Mouse (Mus musculus) forebrain, embryonic 12.5 days (tissue): ENCODE measurements around the gene Pycr2. TPM values are rescaled to one million over a fixed set of nuclear protein-coding genes. Genes with fewer than 3 reads are reported as not detected.

ENCODE experiments used
- ATAC-seq: fragments of 200-750 bp; cut with Nextera tagmentation; 2 replicates; pipeline ENCODE4 v1.8.0; 2017; ENCODE audit warnings: moderate TSS enrichment; ENCODE audit not compliant: low FRiP score
- H3K27ac ChIP-seq: fragments of 300-500 bp; sonication (generic); 2 replicates; pipeline ENCODE4 v1.5.1; 2016; ENCODE audit warnings: mild to moderate bottlenecking
- H3K27me3 ChIP-seq: fragments of 300-500 bp; sonication (generic); 2 replicates; pipeline ENCODE4 v1.6.1; 2016; ENCODE audit warnings: mild to moderate bottlenecking
- H3K36me3 ChIP-seq: fragments of 300-500 bp; sonication (generic); replicated peaks from 2 replicates; pipeline ENCODE4 v1.6.1; 2016; ENCODE audit warnings: mild to moderate bottlenecking
- H3K4me1 ChIP-seq: fragments of 300-500 bp; sonication (generic); 2 replicates; pipeline ENCODE4 v1.6.1; 2016
- H3K4me2 ChIP-seq: fragments of 300-500 bp; sonication (generic); 2 replicates; pipeline ENCODE4 v1.6.1; 2016; ENCODE audit warnings: mild to moderate bottlenecking, moderate library complexity
- H3K4me3 ChIP-seq: fragments of 300-500 bp; sonication (generic); replicated peaks from 2 replicates; pipeline ENCODE4 v1.5.1; 2016; ENCODE audit warnings: mild to moderate bottlenecking
- H3K9ac ChIP-seq: fragments of 300-500 bp; sonication (generic); 2 replicates; pipeline ENCODE4 v1.6.1; 2016; ENCODE audit warnings: mild to moderate bottlenecking
- H3K9me3 ChIP-seq: fragments of 300-500 bp; sonication (generic); 2 replicates; pipeline ENCODE4 v1.6.1; 2016
- WGBS: fragments of 180-500 bp; shearing (Covaris S2); methylation state at CpG from one replicate; pipeline ENCODE4 v1.1.7; 2016; 5-methylcytosine and 5-hydroxymethylcytosine counted together
- polyA plus RNA-seq: library from polyadenylated mRNA; unstranded; fragments of >200 nt; fragmentation: Nextera tagmentation; extraction: Ambion mirVana; gene quantifications from 2 replicates; pipeline ENCODE4 v1.2.1, GENCODE M21; 2016

Gene Pycr2
- polyA plus RNA-seq, 1 experiment from 2014 or later = 98.3 TPM

DNA sequence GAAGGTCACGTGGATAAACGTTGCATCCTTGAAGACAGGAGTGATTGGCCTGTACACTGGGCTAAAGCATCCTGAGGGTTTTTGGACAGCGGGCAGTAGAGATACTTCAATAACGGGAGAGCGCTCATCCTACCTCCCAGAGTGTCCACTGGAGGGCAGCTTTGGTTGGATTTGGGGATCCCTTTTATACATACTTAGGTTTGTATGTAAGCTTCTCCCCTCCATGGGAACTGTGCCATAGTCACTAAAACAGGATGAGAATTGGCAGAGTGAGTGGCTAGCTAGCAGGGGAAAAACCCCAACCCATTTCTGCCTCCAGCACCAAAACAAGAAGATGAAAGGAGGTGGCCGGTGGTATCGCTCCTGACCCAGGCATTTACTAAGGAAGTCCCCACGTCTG lies 7.0 kb downstream of the Pycr2 start:
- Histone ChIP-seq H3K4me3 (no peak overlapping the region), H3K27me3 (0 out of 2 replicates have a peak, but pooled peaks cover 2% of the 10 kb centered on the region), H3K27ac (no peak overlapping the region), H3K4me2 (no peak overlapping the region; the same call in 1 of the 2 replicates), H3K4me1 (peaks cover 4% of the 10 kb centered on the region), H3K36me3 (peaks cover 29% of the 10 kb centered on the region), H3K9me3 (no peaks in the 10 kb centered on the region), H3K9ac (no peak overlapping the region)
- WGBS = 52% methylated on average over 8 of the region's 8 CpGs
- ATAC-seq = no peak

DNA sequence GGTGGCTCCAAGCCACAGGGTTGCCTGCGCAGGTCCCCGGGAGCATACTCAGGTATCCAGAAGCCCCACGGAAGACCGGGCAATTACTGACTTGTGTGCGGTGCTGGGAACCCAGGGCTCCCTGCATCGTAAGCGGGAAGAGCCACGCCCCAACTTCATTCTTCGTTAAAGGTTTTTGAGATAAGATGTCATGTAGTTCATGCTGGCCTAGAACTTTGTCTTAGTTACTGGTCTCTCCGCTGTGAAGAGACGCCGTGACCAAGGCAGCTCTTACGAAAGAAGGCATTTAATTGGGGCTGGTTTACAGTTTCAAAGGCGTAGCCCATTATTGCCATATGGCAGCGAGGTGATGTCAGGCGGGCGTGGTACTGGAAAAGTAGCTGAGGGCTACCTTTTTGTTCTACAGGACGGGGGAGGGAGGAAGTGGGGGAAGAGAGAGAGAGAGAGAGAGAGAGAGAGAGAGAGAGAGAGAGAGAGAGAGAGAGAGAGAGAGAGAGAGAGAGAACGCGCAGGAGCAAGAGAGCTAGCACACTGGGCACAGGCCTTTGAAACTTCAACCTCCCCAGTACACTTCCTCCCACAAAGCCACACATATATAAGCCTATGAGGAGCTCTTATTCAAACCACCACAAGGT lies 7.7 kb downstream of the Pycr2 start:
- Histone ChIP-seq H3K4me3 (no peak overlapping the region), H3K9ac (no peak overlapping the region), H3K4me2 (no peak overlapping the region; the same call in none of the 2 replicates), H3K27ac (no peak overlapping the region), H3K27me3 (0 out of 2 replicates have a peak, but pooled peaks cover 2% of the 10 kb centered on the region), H3K4me1 (no peaks in the 10 kb centered on the region), H3K36me3 (peaks cover 23% of the 10 kb centered on the region), H3K9me3 (no peaks in the 10 kb centered on the region)
- 62% methylated on average over 20 of the region's 20 CpGs for WGBS
- ATAC-seq = no peak

DNA sequence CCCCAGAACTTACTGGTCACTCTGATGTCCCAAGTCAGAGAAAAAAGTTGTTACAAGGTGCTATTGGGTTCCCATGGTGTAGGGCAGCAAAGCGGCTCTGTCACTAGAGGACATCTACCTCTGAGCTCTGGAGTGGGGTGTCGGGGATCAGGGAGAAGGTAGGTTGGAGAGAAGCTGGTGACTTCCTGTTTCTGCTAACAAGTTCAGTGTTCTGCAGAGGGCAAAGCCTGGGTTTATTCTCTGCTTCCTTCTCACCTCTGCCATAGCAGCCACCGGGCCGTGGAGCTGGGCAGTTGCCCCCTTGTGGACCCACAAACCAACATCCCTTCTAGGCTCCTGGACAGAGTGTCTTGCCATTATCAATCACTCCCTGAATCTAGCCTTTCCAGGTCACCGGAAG lies 8.7 kb downstream of the Pycr2 start:
- H3K4me2 ChIP-seq = no peak overlapping the region
- H3K27me3 ChIP-seq = 0 out of 2 replicates have a peak, but pooled peaks cover 2% of the 10 kb centered on the region
- H3K27ac ChIP-seq = no peak overlapping the region
- no peak for ATAC-seq
- no peaks in the 10 kb centered on the region for H3K9me3 ChIP-seq
- H3K36me3 ChIP-seq = peaks cover 14% of the 10 kb centered on the region
- no peak overlapping the region for H3K9ac ChIP-seq
- no peaks in the 10 kb centered on the region for H3K4me1 ChIP-seq
- WGBS = 86% methylated on average over 5 of the region's 5 CpGs
- H3K4me3 ChIP-seq = no peak overlapping the region

DNA sequence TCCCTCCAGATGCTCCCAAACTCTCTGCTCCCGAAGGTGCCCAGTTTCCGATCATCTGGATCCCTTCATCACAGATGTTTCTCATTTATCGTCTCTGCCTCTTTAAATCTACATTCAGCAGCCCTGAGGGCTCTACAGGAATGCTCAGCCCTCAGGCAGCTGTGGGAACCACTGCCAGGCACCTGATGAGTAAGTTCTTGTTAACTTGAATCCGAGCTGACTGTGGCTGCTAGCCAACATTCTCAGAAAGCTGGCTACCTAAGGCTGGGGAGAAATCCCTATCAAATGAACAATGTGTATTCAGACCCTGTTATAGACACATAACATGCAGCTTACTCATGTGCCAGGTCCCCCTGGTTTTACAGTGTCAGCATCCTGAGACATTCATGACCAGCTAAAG lies 9.7 kb downstream of the Pycr2 start:
- H3K4me2 ChIP-seq = no peak overlapping the region
- 66% methylated on average over 4 of the region's 4 CpGs for WGBS
- H3K36me3 ChIP-seq = 0 out of 2 replicates have a peak, but pooled peaks cover 4% of the 10 kb centered on the region
- ATAC-seq = no peak
- no peak overlapping the region for H3K9ac ChIP-seq
- 0 out of 2 replicates have a peak, but pooled peaks cover 2% of the 10 kb centered on the region for H3K27me3 ChIP-seq
- no peaks in the 10 kb centered on the region for H3K9me3 ChIP-seq
- 0 out of 2 replicates have a peak, but pooled peaks cover under 1% of the 10 kb centered on the region for H3K4me1 ChIP-seq
- no peak overlapping the region for H3K4me3 ChIP-seq
- no peak overlapping the region for H3K27ac ChIP-seq

DNA sequence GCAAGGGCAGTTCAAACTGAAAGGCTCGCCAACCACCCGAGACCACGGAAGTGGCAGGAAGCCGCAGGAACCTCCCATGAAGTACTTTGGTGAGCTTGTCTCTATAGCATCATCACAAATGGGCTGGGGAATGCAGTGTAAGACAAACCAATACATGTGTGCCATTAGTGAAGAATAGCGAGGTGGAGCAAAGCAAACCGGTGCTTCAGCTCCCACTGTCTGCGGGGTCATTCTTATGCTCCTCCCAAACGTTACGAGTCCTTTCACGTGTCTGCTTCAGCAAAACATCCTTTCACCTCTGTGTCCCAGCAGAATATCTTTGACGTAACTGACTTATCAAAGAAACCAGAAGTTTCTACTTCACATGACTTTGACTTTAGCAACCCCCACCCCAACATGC lies 12.3 kb downstream of the Pycr2 start:
- 92% methylated on average over 11 of the region's 11 CpGs for WGBS

DNA sequence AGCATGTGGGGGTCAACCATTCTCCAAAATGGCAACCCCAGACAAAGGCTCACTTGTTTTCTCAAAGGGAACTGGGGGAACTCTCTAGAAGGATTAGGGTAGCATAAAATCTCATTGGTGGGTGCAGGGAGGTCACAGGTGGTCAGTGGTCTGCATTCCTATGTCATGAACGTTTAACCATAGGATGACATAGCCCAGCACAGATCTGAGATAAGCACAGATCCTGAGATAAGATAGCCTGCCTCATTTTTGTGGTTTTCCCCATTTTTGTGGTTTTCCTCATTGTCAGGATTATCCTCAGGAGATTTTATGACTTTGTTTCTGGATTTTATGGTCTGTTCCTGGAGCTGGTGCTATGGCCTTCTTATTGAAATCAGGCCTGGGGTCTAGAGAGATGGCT lies 13.0 kb downstream of the Pycr2 start:
- Histone ChIP-seq H3K9ac (no peak overlapping the region), H3K9me3 (no peaks in the 10 kb centered on the region), H3K4me2 (no peak overlapping the region), H3K27ac (no peak overlapping the region), H3K4me1 (0 out of 2 replicates have a peak, but pooled peaks cover 4% of the 10 kb centered on the region), H3K4me3 (no peak overlapping the region), H3K27me3 (no peaks in the 10 kb centered on the region), H3K36me3 (no peaks in the 10 kb centered on the region)
- no peak for ATAC-seq
- WGBS = 75% methylated on average over 1 of the region's 1 CpGs

More for the DNA sequence above, 12.3 kb downstream of the Pycr2 start:
- Histone ChIP-seq H3K4me1 (0 out of 2 replicates have a peak, but pooled peaks cover 4% of the 10 kb centered on the region), H3K36me3 (no peaks in the 10 kb centered on the region), H3K9ac (no peak overlapping the region), H3K9me3 (no peaks in the 10 kb centered on the region), H3K4me3 (no peak overlapping the region), H3K4me2 (no peak overlapping the region), H3K27me3 (no peaks in the 10 kb centered on the region), H3K27ac (no peak overlapping the region)
- no peak for ATAC-seq

DNA sequence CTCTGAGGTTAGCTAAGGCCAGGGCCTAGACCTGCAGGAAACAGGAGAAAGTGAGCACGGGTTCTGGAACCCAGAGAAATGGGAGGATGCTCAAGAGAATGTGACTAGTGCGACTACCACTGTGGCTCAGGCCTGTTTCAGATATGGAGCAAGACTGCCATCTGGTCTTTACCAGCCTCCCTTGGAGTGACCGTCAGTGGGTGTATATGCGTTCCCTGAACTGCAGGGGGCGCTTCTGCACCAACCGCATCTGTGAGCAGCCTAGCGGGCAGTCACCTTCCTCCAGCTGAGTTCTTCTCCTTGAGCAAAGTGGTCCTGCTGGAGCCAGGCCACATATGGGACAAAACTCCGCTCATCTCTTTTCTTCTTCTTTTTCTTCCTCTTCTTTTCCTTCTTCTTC lies 15.6 kb downstream of the Pycr2 start:
- WGBS = 25% methylated on average over 8 of the region's 8 CpGs
- H3K9me3 ChIP-seq = no peaks in the 10 kb centered on the region
- H3K4me3 ChIP-seq = no peak overlapping the region
- H3K36me3 ChIP-seq = no peaks in the 10 kb centered on the region
- no peak overlapping the region for H3K4me2 ChIP-seq
- H3K4me1 ChIP-seq = 0 out of 2 replicates have a peak, but pooled peaks cover 4% of the 10 kb centered on the region
- no peaks in the 10 kb centered on the region for H3K27me3 ChIP-seq
- no peak overlapping the region for H3K9ac ChIP-seq
- no peak for ATAC-seq
- no peak overlapping the region for H3K27ac ChIP-seq

DNA sequence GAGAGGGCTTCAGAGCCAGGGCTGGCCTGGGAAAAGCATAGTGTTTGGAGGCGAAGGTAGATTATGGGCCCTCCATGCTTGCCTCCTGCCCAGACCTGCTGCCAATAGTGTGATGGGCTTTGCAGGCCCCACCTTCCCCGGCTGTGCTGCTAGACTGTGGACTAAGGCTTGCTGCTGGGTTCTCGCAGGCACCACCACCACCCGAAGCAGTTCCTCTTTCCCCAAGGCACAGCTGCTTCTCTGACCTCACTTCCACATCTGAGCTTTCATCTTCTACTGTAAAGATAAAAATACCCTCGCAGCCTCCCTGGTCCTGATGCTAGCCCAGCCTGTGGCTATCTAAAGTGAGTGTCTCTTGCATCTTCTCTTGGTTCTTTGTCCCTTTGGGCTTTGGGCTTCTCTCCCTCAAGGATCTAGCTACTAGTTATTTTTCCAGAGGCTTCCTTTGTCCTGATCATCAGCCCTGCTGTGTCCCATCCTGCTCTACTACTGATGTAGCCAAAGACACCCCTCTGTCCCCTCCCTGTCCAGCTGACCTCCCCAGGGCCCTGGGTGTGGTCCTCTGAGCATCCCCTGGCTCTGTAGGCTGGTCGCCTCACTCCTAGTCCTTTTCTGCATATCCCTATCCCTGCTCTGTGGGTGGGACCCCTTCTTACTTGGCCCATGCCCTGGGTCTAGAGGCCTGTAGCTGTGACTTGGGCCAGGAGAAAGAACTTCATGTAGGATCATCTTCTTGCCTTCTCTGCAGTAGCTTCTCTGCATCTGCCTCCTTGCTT lies 18.4 kb downstream of the Pycr2 start:
- WGBS = 77% methylated on average over 6 of the region's 6 CpGs
- Histone ChIP-seq H3K27ac (no peak overlapping the region), H3K9ac (no peak overlapping the region), H3K9me3 (no peaks in the 10 kb centered on the region), H3K4me2 (no peak overlapping the region), H3K36me3 (no peaks in the 10 kb centered on the region), H3K4me1 (0 out of 2 replicates have a peak, but pooled peaks cover 4% of the 10 kb centered on the region), H3K27me3 (0 out of 2 replicates have a peak, but pooled peaks cover 4% of the 10 kb centered on the region), H3K4me3 (no peak overlapping the region)
- ATAC-seq = no peak

DNA sequence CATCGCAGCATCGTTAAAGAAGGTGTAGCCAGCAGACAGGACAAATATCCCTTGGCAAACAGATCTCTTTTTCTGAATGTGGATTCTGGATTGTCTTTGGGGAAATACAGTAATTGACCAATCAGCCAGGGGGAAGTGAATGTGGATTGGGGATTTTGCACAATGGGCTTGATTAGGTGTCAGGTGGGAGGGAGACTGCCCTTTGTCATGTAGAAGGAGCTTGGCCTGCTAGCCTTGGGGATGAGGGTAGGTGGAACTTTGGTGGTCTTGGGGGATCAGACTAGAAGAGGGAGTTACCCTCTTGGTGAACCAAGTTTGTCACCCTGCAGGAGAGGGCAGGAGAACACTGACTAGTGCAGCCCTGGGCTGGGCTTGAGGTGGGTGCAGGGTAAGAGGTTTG lies 20.6 kb downstream of the Pycr2 start:
- H3K4me2 ChIP-seq = no peak overlapping the region
- H3K36me3 ChIP-seq = no peaks in the 10 kb centered on the region
- ATAC-seq = no peak
- H3K4me1 ChIP-seq = no peaks in the 10 kb centered on the region
- no peak overlapping the region for H3K4me3 ChIP-seq
- H3K9me3 ChIP-seq = no peaks in the 10 kb centered on the region
- no peak overlapping the region for H3K27ac ChIP-seq
- WGBS = 36% methylated on average over 2 of the region's 2 CpGs
- H3K27me3 ChIP-seq = 0 out of 2 replicates have a peak, but pooled peaks cover 4% of the 10 kb centered on the region
- H3K9ac ChIP-seq = no peak overlapping the region

DNA sequence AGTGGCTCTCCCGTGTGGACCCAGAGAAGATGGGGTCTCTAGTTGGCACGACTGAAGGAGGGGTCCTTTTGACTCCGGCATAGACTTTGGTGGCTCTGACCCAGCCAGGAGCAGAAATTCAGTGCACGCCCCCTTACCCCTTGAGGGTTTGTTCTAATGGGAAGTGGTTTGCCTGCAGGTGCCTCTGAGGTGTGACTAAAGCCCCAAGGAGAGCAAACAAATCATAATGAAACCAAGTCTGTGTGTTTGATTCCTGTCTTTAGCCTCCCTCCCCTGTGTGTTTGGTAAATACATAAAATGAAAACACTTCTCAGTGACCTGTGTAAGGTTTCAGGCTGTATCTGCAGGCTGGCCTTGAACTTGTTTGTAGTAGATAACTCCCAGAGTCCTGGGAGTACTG lies 22.2 kb downstream of the Pycr2 start:
- no peak for ATAC-seq
- no peaks in the 10 kb centered on the region for H3K9me3 ChIP-seq
- 0 out of 2 replicates have a peak, but pooled peaks cover 4% of the 10 kb centered on the region for H3K27me3 ChIP-seq
- H3K27ac ChIP-seq = no peak overlapping the region
- H3K4me3 ChIP-seq = no peak overlapping the region
- no peak overlapping the region for H3K9ac ChIP-seq
- WGBS = 80% methylated on average over 4 of the region's 4 CpGs
- H3K4me1 ChIP-seq = no peaks in the 10 kb centered on the region
- no peaks in the 10 kb centered on the region for H3K36me3 ChIP-seq
- no peak overlapping the region for H3K4me2 ChIP-seq

DNA sequence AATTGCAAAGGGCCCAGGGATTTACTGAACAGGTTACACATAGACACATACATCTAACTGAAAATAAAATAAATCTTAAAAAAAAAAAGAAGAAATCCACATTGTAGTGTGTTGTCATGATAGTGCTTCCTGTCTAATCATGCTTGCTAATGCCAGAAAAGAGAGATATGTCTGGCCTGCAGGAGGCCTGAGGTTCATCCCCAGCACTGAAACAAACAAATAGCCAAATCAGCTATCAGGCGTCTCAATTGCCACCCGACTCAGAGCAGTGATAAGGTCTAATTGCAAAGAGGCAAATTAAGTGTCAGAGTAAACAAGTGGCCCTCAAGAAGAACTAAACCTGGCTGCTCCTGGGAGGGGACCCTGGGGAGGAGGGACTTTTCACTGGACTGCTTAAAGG lies 25.5 kb downstream of the Pycr2 start:
- Histone ChIP-seq H3K27me3 (peaks cover 22% of the 10 kb centered on the region), H3K36me3 (no peaks in the 10 kb centered on the region), H3K4me1 (peaks cover 9% of the 10 kb centered on the region), H3K4me2 (no peak overlapping the region), H3K27ac (no peak overlapping the region), H3K4me3 (no peak overlapping the region), H3K9ac (no peak overlapping the region), H3K9me3 (no peaks in the 10 kb centered on the region)
- ATAC-seq = no peak
- 81% methylated on average over 2 of the region's 2 CpGs for WGBS

DNA sequence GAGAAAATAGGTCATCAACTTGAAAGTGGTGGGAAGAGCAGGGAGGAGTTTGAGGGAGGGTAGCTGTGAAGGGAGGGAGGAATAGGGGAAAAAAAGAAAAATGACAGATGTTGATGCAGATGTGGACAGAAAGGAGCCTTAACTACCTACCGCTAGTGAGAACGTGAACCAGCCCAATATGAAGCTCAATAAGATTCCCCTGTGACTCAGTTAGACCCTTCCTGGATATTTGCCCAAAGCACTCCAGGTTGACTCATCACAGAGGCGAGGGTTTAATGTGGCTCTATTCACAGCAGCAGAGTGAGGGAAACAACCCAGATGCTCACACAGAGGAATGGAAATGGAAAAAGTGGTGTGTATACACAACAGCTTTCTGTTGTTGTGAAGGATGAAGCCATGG lies 27.0 kb downstream of the Pycr2 start:
- no peak overlapping the region for H3K9ac ChIP-seq
- H3K4me1 ChIP-seq = peaks cover 9% of the 10 kb centered on the region
- ATAC-seq = no peak
- no peak overlapping the region for H3K27ac ChIP-seq
- 79% methylated on average over 3 of the region's 3 CpGs for WGBS
- H3K4me3 ChIP-seq = no peak overlapping the region
- H3K4me2 ChIP-seq = no peak overlapping the region
- no peaks in the 10 kb centered on the region for H3K36me3 ChIP-seq
- H3K27me3 ChIP-seq = peaks cover 35% of the 10 kb centered on the region
- no peaks in the 10 kb centered on the region for H3K9me3 ChIP-seq
